Mouse (Mus musculus) adrenal gland, postnatal 10 days (tissue): ENCODE measurements at regions not wholly inside any gene's neighbourhood (a gene's known extent, or its start where the extent isn't known, plus 50 kb on each side); places are given as distances from the start of the nearest gene placed in this dataset.

Experiments
- DNase-seq: peaks from one replicate; pipeline ENCODE4 v3.0.0; 2021; ENCODE audit warnings: mixed read lengths

- no peak for DNase-seq
Observed at GRCm38 (mm10) chr10:23610485-23610884, 176.6 kb downstream of the Rps12 start.

- DNase-seq, result no peak
Observed at GRCm38 (mm10) chr10:23610046-23610445, 177.0 kb downstream of the Rps12 start.

GRCm38 (mm10) chr10:23609270-23609914 is 177.7 kb downstream of the Rps12 start:
- no peak for DNase-seq

DNA sequence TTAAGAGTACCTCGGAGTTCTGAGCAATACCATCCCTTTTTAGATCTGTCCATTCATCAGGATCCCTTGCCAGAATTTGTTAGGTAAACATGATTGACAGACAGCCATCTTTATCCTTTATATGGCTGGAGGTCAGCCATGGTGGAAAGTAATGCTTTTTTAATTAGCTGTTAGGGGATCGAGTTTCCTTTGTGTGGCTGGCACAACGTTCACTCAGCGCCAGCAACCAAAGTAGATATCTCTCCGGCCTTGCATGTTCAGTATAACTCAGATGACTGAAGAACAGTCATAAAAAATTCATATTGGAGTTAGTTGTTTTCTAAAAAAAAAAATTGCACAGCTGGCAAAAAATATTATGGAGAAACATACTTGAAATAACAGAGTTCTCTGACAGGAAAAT is 186.4 kb downstream of the Rps12 start:
- DNase-seq, result no peak

DNA sequence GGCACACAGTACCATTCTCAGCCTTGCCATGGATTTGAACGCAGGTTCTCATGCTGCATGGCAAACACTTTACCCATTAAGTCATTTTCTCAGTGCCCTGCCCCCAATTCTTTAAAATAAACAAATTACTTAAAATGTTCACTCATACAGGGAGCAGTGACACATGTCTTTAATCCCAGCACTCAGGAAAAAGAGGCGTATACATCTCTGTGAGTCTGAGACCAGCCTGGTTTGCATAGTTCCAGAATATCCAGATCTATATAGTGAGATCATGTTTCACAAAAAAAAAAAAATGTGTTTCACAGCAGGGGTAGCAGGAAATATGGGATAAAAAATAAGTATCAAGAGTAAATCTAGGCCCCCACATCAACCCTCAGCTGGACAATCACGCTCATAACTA is 191.5 kb downstream of the Rps12 start:
- no peak for DNase-seq

DNA sequence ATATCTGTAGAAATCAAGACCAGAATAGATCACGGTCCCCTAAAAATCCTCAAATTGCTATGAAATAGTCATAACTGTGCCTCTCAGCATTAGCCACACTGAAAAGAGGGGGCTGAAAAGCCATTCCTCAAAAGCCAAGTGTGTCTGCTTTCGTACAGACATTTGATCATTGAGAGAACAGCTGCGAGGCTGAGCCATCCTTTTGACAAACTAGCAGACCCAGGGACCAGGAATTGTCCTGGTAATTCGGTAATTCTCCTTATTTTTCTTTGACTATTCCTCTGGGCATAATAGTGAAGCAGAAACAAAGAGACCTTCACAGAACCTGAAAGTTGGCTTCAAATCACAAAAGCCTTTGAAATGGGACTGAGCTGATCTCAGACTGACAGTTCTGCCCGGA is 206.8 kb downstream of the Rps12 start:
- DNase-seq, result no peak

DNA sequence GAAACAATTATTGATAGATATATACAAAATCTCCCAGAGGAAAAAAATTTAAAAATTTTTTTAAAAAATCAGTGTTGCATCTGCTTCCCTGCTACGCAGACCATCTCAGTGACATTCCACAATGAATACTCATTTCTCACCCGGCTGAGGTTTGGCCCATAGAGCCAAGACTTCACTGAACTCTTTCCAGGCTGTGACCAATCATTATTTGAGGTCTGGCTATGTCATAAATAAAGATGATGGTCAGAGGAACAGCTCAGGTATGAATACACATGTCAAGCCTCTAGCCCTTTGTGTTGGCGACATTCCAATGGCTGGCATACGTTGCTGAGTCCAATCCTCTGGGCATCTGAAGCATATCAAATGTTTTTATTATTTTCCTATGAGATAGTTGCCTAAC is 216.1 kb downstream of the Rps12 start:
- DNase-seq, result no peak

DNA sequence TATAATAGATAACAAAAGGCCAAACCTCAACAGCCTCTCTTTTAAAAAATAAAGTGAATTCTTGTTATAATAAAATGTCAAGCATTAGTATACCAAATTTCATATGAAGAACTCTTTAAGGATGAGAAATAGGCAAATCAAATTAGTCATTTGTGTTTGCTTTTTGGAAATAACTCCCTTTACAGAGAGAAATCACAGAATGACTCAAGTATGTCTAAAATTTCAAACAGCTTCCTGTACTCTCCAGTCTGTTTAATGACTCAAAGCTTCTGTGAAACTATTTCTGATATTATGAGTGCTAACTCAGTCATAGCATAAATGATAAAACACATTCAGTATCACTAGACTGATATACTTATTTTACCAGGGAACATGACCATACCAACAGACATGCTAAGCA is 217.7 kb downstream of the Rps12 start:
- DNase-seq, result no peak

GRCm38 (mm10) chr10:23562273-23562885 is 211.8 kb upstream of the Eya4 start:
- no peak for DNase-seq

DNA sequence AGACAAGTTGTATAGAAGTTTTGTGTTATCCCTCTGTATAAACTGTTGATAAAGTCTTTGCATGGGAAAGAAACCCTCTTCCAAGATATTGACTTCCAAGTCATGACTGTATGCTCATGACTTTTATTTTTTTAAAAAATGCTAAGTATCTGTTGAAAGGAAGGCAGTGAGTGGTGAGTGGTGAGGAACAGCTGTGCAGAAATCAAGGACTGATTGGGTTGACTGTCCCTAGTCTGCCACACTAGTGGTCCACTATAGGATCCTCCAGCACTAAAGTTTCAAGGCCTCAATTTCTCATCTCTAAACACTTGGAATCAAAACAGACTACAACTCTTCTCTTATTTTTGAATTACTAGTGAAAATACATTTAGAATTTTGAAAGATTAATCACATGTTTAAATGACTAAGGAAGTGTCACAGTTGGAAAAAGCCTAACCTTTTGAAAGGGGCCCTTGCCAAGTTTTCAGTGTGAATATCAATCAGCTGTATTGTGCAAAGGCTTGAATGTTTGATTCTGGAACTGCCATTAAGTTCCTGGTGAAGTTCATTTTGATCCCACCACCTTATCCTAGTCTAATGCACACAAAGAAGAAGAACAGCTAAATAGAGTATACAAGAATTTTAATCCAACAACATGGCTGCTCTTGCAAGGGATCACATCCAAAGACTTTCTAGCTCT is 209.5 kb upstream of the Eya4 start:
- peak; percentile 28 for DNase-seq

- peak; percentile 47 for DNase-seq
Observed at GRCm38 (mm10) chr10:23557828-23558227, 207.2 kb upstream of the Eya4 start.

GRCm38 (mm10) chr10:23549207-23549606 is 198.6 kb upstream of the Eya4 start:
- peak; percentile 51 for DNase-seq

DNA sequence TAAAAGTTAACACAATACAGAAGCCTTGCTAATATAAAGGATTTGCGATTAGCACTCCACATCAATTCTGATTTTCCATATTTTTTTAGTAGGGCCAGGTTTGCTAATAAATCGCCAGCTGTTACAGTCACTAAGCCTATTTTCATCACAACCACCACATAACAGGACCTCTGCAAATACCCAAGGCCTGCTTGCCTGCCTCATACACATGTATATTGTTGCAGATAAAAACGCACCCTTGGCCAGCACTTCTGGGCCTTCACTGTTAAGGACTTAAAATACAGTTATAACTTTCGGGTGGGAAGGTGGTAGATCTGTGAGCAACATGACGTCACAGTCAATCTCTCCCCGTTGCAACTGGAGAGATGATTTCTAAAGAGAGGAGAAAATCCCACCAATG is 197.7 kb upstream of the Eya4 start:
- DNase-seq, result no peak

- no peak for DNase-seq
Observed at GRCm38 (mm10) chr10:23542712-23543111, 192.1 kb upstream of the Eya4 start.

DNA sequence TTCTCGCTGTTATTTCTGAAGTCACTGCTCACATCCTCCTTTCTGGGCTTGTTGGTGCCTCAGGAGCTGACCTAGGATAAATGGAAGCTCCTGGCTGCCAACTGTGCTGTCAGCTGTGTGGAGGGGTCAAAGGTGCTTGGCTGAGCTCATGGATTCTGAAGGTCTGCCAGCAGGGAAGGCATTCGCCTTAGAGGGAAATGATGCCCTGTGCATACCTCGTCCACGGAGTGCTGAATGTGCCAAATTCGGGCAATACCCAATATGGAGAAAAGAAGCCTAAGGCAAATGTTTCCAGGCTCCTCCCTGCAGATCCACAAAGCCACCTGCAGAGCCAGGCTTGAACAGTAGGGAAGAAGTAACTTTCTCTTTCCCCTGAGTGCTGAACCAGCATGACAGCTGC is 191.3 kb upstream of the Eya4 start:
- peak; percentile 56 for DNase-seq

GRCm38 (mm10) chr10:23534636-23535035 is 184.1 kb upstream of the Eya4 start:
- peak; percentile 43 for DNase-seq

DNA sequence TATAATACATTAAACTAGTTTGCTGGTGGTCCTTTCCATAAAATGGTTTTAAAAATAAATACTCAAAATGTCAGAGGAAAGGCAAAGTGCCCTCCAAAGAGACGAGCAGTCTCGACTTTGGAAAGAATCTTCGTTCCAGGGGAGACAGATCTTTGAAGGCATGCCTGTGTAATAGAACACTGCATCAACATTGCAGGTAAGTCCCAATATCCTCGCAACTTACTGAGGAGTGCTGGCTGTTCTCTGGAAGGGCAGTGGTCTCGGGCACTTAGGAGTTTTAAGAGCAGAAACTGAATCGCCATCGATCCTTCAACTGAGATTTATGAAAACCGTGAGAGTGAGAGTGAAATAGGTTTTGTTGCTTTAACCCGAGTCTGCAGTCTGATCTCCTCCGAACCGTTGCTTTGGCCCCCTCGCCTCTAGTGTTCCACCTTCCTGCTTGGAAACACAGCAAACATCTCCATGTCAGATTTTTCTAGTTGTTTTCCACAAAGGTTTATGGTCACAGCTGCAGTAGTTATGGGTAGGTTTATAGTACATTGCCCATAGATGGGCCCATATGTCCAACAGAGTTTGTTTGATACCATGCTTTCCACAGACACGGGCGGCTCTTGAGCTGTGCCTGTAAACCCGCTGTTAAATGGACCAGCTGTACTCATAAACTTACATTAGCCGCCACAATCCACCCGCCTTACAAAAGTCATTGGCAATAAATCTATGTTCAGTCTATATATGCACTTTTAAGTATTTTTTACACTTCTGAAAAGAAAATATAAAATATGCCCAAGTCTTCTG is 181.6 kb upstream of the Eya4 start:
- DNase-seq, result no peak

- DNase-seq, result no peak
Observed at GRCm38 (mm10) chr10:23530715-23531114, 180.1 kb upstream of the Eya4 start.

DNA sequence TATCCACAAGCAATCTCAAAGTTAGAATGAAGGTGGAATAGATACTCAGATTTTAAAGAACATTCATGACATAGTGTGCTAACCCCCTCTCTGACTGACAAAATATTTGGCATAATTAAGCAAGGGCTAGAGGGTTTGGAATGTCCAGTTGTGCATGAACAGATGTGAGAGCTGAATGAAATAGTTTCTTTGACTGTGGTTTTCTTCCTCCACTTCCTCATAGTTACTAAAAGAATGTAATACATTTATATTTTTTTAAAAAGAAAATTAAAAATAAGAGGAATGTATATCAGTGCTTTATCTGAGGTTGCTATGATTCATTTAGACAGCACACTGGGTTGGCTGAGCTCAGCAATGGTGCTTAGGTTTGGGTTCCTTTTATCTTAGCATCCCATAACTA is 176.2 kb upstream of the Eya4 start:
- no peak for DNase-seq

- DNase-seq, result no peak
Observed at GRCm38 (mm10) chr10:23522664-23523063, 172.1 kb upstream of the Eya4 start.

DNA sequence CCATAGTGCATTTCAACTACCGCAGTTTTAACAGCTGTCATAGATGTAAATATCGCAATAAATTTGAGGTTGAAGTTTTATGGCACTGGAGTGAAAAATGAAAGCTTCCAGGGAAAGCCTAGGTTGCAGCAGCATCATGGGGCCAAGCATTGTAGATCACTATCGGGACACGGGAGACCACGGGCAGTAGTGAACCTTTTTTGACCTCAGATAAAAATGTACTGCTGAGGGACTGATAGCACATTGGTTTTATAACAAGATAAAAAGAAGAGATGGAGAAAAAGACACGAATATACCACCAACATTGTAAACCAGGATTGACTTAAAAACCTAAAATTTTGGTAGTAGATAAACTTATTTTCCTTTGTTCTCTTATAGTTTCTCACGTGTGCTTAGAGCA is 143.1 kb upstream of the Eya4 start:
- no peak for DNase-seq

- no peak for DNase-seq
Observed at GRCm38 (mm10) chr10:23492971-23493370, 142.4 kb upstream of the Eya4 start.

- no peak for DNase-seq
Observed at GRCm38 (mm10) chr10:23488996-23489395, 138.4 kb upstream of the Eya4 start.
